Mouse (Mus musculus): ENCODE results near the gene Map3k5.

- TF ChIP-seq POLR2A (IDR thresholded peaks at IDR 0.05; ENCODE audit: insufficient read depth, low read depth, low read length) (no peak), CTCF (IDR thresholded peaks at IDR 0.05; ENCODE audit: insufficient read depth, low read depth, low read length) (no peak)
These were observed 8.3 kb downstream of the Map3k5 start for GRCm38 (mm10) chr10:19942621-19943020.

Data from olfactory bulb, adult 2 months (tissue).